1 mouse cellular context compared by ENCODE assay signal in the genomic region with DNA sequence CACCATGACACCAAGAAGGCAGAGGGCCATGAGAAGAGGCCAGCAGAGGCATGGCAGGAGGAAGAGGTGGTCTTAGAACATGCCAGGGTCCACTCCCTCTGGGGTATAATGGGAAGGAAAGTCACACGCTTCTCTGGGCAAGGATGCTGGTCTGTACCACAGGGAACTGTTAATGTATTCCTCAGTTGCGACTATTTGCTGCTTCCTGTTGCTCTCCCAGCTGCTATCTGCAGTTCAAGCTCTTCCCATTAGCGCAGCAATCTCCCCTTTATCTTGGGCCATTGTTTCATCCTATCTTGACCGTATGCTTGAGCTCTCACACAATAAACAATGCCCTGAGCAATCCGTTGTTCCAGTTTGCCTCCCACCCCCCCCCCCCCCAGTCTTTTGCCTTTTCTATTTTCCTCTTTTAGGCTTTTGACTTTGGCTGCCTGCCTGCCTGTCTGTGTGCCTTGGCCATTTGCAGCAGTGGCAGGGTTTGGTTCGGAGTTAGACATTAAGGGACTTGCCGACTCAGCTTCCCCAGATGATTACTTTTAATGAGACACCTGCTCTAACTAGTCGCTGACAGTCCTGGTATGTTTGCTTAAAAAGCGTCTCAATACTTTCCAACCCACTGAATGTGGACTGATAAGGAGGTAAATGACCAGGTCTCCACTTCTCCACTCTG.
TF ChIP-seq lines count a peak whose summit lies in the region.

No protein-coding gene starts in this region.

TF ChIP-seq in MEL, 35 proteins besides CTCF, POLR2A, EP300 and RAD21 (continued from another document):
- TF ChIP-seq KAT2A (conservative IDR thresholded peaks at IDR 0.05; ENCODE audit: low read depth, low read length) (no peak), POLR2AphosphoS5 (IDR thresholded peaks at IDR 0.05; ENCODE audit: borderline replicate concordance, low read depth, low read length) (no peak), SIN3A (IDR thresholded peaks at IDR 0.05; ENCODE audit: low read length) (peak; percentile 49; the same call in 1 of the 2 replicates), MEF2A (IDR thresholded peaks at IDR 0.05; ENCODE audit: extremely low read depth, insufficient replicate concordance, low read depth, low read length, poor library complexity, severe bottlenecking) (no peak), HCFC1 (IDR thresholded peaks at IDR 0.05; ENCODE audit: low read depth, low read length) (0 out of 2 replicates have a peak, but pooled peaks have one; percentile 40), RCOR1 (IDR thresholded peaks at IDR 0.05; ENCODE audit: low read depth, low read length) (peak; percentile 65), NELFE (IDR thresholded peaks at IDR 0.05; ENCODE audit: low read depth, low read length) (no peak), ZKSCAN1 (IDR thresholded peaks at IDR 0.05; ENCODE audit: low read depth, low read length) (no peak), GABPA (IDR thresholded peaks at IDR 0.05; ENCODE audit: low read depth, low read length) (no peak), MAX (IDR thresholded peaks at IDR 0.05; ENCODE audit: low read length) (no peak), TAL1 (IDR thresholded peaks at IDR 0.05; ENCODE audit: low read length) (no peak; the same call in 1 of the 2 replicates), ZMIZ1 (IDR thresholded peaks at IDR 0.05; ENCODE audit: low read depth, low read length) (no peak), MAZ (IDR thresholded peaks at IDR 0.05; ENCODE audit: low read depth, low read length) (no peak; the same call in none of the 2 replicates), CHD1 (IDR thresholded peaks at IDR 0.05; ENCODE audit: low read depth, low read length) (no peak)
